Mouse (Mus musculus) forelimb bud, embryonic 11.5 days (tissue): Measurements from ENCODE around the gene Shc1.

Source experiments
- DNase-seq: peaks from one replicate; pipeline ENCODE4 v3.0.0-alpha.2; 2012; ENCODE audit warnings: low read depth, low spot score

The Shc1 gene

GRCm38 (mm10) chr3:89390111-89390515 is 28.1 kb upstream of the Shc1 start:
- no peak for DNase-seq

GRCm38 (mm10) chr3:89390699-89391662 is 27.3 kb upstream of the Shc1 start:
- DNase-seq: no peak

- DNase-seq: no peak
Observed at GRCm38 (mm10) chr3:89391663-89392511, 26.4 kb upstream of the Shc1 start.

DNA sequence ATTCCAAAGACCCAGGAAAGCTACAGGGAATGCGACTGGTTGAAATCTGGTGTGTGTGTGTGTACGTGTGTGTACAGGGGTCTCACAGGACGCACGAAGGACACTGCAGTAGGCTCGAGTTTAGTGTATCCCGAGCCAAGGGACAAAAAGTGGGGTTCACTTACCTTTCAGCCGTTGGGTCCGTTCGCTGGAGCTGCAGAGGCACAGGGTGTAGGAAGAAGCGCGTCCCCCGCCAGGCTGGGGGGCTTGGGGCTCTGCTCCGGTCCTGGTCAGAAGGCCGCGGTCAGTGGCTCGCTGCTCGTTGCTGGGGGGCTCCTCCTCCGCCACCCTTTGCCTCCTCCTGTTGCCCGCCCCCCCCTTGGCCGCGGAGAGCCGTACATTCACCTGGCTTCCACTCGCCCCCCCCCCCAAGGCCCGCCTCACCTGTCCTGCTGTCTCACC is 25.4 kb upstream of the Shc1 start:
- DNase-seq: no peak

DNA sequence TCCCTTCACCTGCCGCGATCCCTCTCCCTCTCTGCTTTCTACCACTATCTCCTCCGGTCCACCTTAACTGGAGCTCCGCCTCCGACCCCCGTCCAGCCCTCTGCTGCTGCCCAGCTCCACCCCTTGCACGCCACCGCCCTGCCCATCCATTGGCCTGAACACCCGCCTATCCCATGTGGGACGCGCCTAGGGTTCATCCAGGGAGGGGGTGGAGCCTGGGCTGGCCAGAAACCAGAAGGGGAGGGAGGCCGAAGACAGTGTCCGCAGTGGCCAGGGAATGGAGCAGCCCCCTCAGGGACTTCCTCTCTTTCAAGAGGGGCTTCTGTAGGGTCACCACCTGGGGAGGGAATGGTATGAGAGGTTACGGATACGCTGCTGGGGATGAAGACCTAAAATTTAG is 24.6 kb upstream of the Shc1 start:
- peak; percentile 94 for DNase-seq

GRCm38 (mm10) chr3:89394006-89394893 is 24.0 kb upstream of the Shc1 start, which contains the start of gene Zbtb7b:
Zbtb7b (minus strand) TSS chr3:89394776.
- DNase-seq: peak; percentile 49

- peak; percentile 81 for DNase-seq
Observed at GRCm38 (mm10) chr3:89394894-89395256, 23.4 kb upstream of the Shc1 start.

DNA sequence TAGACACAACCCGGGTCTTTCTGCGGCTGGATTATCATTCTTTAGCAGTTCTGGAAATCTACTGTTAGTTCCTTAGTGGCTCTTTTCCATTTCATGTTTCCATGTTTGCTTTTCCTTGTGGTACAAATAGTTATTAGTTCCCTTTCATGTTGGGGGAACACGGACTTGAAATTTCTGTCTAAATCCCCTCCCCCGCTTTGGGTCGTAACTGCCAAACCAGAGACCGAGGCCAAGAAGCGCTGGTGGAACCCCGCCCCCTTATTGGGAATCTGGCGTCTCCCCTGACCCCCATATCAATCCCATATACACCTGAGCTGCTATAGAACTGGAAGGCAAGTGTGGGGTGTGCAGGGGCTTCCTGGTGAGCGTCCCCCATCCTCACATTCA is 22.8 kb upstream of the Shc1 start:
- no peak for DNase-seq

DNA sequence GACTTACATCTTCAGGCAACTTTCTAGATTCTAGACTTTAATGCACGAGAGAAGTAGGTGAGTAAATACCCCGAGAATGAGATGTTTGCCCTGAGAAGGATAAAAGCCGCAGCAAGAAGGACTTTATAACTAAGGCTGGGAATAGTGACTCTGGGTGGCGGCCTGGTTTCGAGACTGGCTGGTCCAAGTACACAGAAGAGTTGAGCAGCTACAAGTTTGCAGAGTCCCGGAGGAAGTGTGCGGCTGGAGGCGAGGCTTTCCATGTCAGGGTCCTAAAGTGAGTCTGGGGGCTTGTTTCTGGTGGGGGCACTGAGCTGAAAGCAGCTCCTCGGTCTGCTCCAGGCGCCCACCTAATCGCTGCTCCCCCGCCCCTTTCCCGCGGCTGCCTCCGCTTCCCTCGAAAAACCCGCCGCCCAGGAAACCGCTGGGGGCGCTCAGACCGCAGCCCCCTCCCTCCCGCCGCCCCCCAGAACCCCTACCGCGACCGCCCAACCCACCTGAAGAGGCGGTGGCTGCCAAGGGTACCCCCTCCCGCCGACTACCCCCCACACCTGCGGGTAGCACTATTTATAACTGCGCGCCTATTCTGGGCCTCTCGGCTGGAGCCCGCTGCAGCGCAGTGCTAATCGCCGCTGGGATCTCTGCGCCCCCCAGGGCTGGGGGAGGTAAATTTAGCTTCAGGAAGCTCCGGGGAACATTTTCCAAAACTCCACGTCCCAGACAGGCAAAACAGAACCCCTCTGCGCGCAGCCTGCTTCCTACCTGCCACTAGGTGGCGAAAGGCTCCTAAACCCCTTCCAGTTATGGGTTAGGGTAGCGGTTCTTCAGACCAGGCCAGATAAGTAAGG is 22.2 kb upstream of the Shc1 start:
- DNase-seq: peak; percentile 81

DNA sequence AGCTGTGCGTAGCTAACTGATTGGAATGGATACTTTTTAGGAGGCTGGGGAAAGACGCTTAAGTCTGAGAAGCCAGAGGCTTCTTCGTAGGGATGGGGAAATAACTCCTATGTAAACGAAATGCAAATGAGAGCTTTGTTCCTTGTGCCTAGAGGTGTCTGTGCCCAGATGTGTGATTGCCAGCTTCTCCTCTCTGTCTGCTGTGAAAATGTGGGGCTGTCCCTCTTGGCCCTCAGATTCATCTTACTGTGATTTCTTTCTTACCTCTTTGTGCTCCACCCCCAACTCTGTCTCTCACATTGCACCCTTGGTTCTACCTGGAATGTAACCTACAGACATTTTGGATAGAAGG is 21.6 kb upstream of the Shc1 start:
- DNase-seq: no peak

- DNase-seq: no peak
Observed at GRCm38 (mm10) chr3:89401329-89401728, 16.9 kb upstream of the Shc1 start.

- DNase-seq: no peak
Observed at GRCm38 (mm10) chr3:89402693-89403092, 15.6 kb upstream of the Shc1 start, which contains the start of gene Lenep. Lenep (minus strand) TSS chr3:89402793.

GRCm38 (mm10) chr3:89406887-89407286 is 11.4 kb upstream of the Shc1 start:
- DNase-seq: no peak

DNA sequence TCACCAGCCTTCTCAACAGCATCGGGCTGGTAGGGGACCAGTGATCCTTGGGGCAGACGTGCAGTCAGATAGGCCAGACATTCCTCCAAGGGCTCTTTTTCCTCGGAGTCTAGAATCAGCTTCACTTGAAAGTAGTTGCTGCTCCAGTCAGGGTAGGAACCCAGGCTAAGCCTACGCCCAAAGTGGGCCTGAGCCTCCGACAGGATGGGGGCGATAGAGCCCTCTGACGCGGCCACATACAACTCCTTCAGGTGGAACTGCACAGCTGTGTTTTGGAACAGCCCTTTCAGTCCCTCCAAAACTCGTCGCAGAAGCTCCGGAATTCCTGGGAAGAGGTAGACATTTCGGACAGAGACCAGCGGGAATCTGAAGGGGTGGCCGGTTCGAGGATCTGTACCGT is 9.8 kb upstream of the Shc1 start:
- no peak for DNase-seq

- DNase-seq: no peak
Observed at GRCm38 (mm10) chr3:89409701-89410100, 8.5 kb upstream of the Shc1 start.

- DNase-seq: no peak
Observed at GRCm38 (mm10) chr3:89410864-89411263, 7.4 kb upstream of the Shc1 start.

GRCm38 (mm10) chr3:89411490-89412393 is 6.5 kb upstream of the Shc1 start, which contains the start of gene Flad1:
Flad1 (minus strand) TSS chr3:89411870.
- peak; percentile 100 for DNase-seq

GRCm38 (mm10) chr3:89416158-89416557 is 2.1 kb upstream of the Shc1 start:
- DNase-seq: no peak

DNA sequence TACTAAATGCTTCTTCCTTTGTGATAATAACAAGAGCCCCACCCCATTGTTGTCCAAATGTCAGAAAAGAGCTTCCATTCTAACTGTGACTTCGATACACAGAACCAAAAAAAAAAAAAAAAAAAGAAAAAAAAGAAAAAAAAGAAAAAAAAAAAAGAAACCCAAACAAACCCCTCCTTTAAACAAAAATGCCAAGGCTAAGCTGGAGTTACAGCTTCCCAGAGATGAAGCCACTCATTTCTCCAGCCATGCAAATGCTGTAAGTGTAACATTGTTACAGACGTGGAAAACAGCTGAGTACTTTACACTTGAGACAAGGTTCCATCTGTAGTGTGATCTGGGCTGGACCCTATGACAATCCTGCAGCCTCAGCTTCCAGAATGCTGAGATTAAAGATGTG is 1.1 kb upstream of the Shc1 start:
- DNase-seq: no peak

- no peak for DNase-seq
Observed at GRCm38 (mm10) chr3:89417840-89418169, 438 bp upstream of the Shc1 start.
